Mouse (Mus musculus): Measurements from ENCODE around the gene Sys1.

GRCm38 (mm10) chr2:164428451-164428850 lies 28.3 kb upstream of the Sys1 start:
- no peak for TF ChIP-seq CTCF (conservative IDR thresholded peaks at IDR 0.05; ENCODE audit: insufficient read depth, insufficient read length, low read depth, low read length)
- TF ChIP-seq POLR2A (IDR thresholded peaks at IDR 0.05; ENCODE audit: low read depth, low read length): no peak
